Mouse (Mus musculus) C2C12 (cell line): ENCODE data around the gene Hist2h2bb. TPM values are rescaled to one million over a fixed set of nuclear protein-coding genes. Genes with fewer than 3 reads are reported as not detected.

Experiments
- H3K27me3 ChIP-seq: one replicate; pipeline ENCODE4 v1.6.1; 2011; ENCODE audit not compliant: control insufficient read depth, insufficient read depth, insufficient read length
- H3K36me3 ChIP-seq: one replicate; pipeline ENCODE4 v1.6.1; 2011; ENCODE audit not compliant: control insufficient read depth, insufficient read depth
- H3K4me3 ChIP-seq: one replicate; pipeline ENCODE4 v1.5.1; 2011; ENCODE audit warnings: mild to moderate bottlenecking, control low read depth; ENCODE audit not compliant: poor library complexity, insufficient read depth, severe bottlenecking
- H3K79me2 ChIP-seq: one replicate; pipeline ENCODE4 v1.6.1; 2011; ENCODE audit not compliant: control insufficient read depth, insufficient read depth
- H3K79me3 ChIP-seq: one replicate; pipeline ENCODE4 v1.6.1; 2011; ENCODE audit warnings: low read depth, control low read depth
- H3ac ChIP-seq: one replicate; pipeline ENCODE3; 2011; ENCODE audit warnings: low read depth; ENCODE audit not compliant: control insufficient read depth, insufficient read length
- CEBPB ChIP-seq: IDR thresholded peaks from one replicate; pipeline ENCODE4 v1.6.1; 2011; ENCODE audit warnings: low read depth, mild to moderate bottlenecking, control low read depth, moderate library complexity
- CTCF ChIP-seq: IDR thresholded peaks from one replicate; pipeline ENCODE4 v1.5.1; 2011; ENCODE audit not compliant: control insufficient read depth, insufficient read depth, insufficient read length
- FOSL1 ChIP-seq: IDR thresholded peaks from one replicate; pipeline ENCODE4 v1.8.0; 2011; ENCODE audit warnings: mild to moderate bottlenecking, low read length; ENCODE audit not compliant: poor library complexity, insufficient read depth, severe bottlenecking
- MAX ChIP-seq: IDR thresholded peaks from one replicate; pipeline ENCODE4 v1.6.1; 2011; ENCODE audit warnings: mild to moderate bottlenecking, control low read depth
- MYOD1 ChIP-seq: IDR thresholded peaks from one replicate; pipeline ENCODE4 v1.6.1; 2011; ENCODE audit warnings: low read depth; ENCODE audit not compliant: control insufficient read depth, insufficient read length
- MYOG ChIP-seq: IDR thresholded peaks from one replicate; pipeline ENCODE4 v1.6.1; 2011; ENCODE audit not compliant: control insufficient read depth, insufficient read length; ENCODE audit errors: extremely low read depth
- USF1 ChIP-seq: IDR thresholded peaks from one replicate; pipeline ENCODE4 v1.6.1; 2011; ENCODE audit warnings: low read depth, mild to moderate bottlenecking, control low read depth, moderate library complexity
- polyA plus RNA-seq: library from polyadenylated mRNA; unstranded; fragments of >200 nt; fragmentation: generic; extraction: Trizol; gene quantifications from one replicate; pipeline ENCODE4 v1.2.1, GENCODE M21; 2012; ENCODE audit warnings: missing spikeins

Gene Hist2h2bb
- polyA plus RNA-seq, 1 experiment = 3.3 TPM

DNA sequence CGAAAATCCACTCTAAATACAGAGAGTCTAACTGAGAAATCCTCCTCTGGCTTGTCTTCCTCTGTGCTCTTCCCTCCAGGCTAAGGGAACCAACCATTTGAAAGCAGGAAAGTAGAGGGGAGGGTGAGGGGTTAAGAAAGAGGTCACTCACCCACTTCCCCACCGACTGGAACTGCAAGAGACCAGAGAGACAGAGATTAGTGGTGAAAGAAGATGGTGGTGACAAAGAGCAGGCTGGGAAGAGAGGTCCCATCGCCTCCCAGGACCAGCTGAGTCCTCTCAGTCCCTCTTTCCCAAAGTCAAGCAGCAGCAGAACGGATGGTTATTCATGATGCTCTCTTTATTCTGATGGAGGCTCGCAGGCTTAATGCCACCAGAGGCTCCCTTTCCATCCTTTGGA lies 23.8 kb downstream of the Hist2h2bb start:
- TF ChIP-seq CTCF (no peak), CEBPB (no peak), FOSL1 (no peak), MYOG (no peak), MAX (no peak), MYOD1 (no peak), USF1 (no peak)
- Histone ChIP-seq H3K79me2 (no peaks in the 10 kb centered on the region), H3K27me3 (peaks cover 8% of the 10 kb centered on the region), H3K36me3 (no peaks in the 10 kb centered on the region), H3K79me3 (no peaks in the 10 kb centered on the region), H3ac (no peak overlapping the region), H3K4me3 (no peak overlapping the region)

DNA sequence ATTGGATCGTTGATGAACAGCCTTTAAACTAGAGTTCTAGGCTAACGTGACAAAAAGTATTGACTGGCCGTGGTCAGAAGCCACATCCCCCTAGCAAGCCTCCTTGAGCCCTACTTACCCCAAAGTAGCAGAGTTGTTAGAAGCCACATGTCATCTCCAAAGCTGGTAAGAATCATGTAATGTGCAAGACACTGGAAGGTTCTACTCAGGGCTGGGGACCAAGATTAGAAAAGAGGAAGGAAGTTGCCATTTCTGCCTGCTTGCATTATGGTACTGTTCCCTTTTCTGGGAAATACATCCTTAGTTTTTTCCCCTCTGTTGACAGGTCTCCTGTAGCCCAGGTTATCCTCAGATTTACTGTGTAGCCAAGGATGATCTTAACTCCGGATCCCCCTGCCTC lies 24.2 kb downstream of the Hist2h2bb start, which contains the start of gene Fcgr1:
Fcgr1 (minus strand) TSS at position 183 of the 400 bp plus-strand sequence.
- peaks cover 8% of the 10 kb centered on the region for H3K27me3 ChIP-seq
- H3K79me2 ChIP-seq = no peaks in the 10 kb centered on the region
- H3ac ChIP-seq = no peak within 1 kb of the TSS
- no peaks in the 10 kb centered on the region for H3K79me3 ChIP-seq
- H3K4me3 ChIP-seq = no peak within 1 kb of the TSS
- no peaks in the 10 kb centered on the region for H3K36me3 ChIP-seq
- TF ChIP-seq CTCF = no peak
- TF ChIP-seq USF1 = no peak
- TF ChIP-seq MYOD1 = no peak
- TF ChIP-seq MAX = no peak
- no peak for TF ChIP-seq FOSL1
- TF ChIP-seq CEBPB = no peak
- TF ChIP-seq MYOG = no peak

GRCm38 (mm10) chr3:96298360-96298759 lies 28.8 kb downstream of the Hist2h2bb start:
- Histone ChIP-seq H3K27me3 (peaks cover 6% of the 10 kb centered on the region), H3ac (no peak overlapping the region), H3K4me3 (no peak overlapping the region), H3K36me3 (no peaks in the 10 kb centered on the region), H3K79me3 (no peaks in the 10 kb centered on the region), H3K79me2 (no peaks in the 10 kb centered on the region)
- TF ChIP-seq MYOD1 (no peak), USF1 (no peak), MAX (no peak), FOSL1 (no peak)

DNA sequence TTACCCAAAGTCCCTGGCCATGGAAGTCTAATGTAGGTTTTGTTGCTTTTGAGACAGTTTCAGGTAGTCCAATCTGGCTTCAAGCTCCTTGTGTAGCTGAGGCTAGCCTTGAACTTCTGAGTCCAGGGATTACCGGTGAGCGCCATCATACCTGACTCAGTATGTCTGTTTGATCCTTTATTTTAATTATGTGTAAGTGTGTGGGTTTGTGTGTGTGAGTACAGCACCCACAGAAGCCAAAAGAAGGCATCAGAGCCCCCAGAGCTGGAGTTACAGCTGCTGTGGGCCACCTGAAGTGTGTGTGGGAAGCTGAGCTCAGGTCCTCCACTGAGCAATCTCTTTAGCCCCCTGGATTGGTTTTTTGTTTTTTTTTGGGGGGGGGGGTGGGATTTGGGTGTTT lies 30.0 kb downstream of the Hist2h2bb start:
- no peaks in the 10 kb centered on the region for H3K79me2 ChIP-seq
- H3K79me3 ChIP-seq = no peaks in the 10 kb centered on the region
- H3K36me3 ChIP-seq = no peaks in the 10 kb centered on the region
- no peak overlapping the region for H3ac ChIP-seq
- TF ChIP-seq FOSL1 (no peak), CTCF (no peak), CEBPB (no peak), MYOD1 (no peak), MYOG (no peak), USF1 (no peak)
- H3K4me3 ChIP-seq = no peak overlapping the region
- no peaks in the 10 kb centered on the region for H3K27me3 ChIP-seq

- Histone ChIP-seq H3K4me3 (no peak overlapping the region), H3K36me3 (no peaks in the 10 kb centered on the region), H3K27me3 (no peaks in the 10 kb centered on the region), H3K79me2 (no peaks in the 10 kb centered on the region), H3ac (no peak overlapping the region), H3K79me3 (no peaks in the 10 kb centered on the region)
- TF ChIP-seq MAX (no peak), FOSL1 (no peak), MYOD1 (no peak), MYOG (no peak), CTCF (no peak)
These were observed 31.4 kb downstream of the Hist2h2bb start for GRCm38 (mm10) chr3:96300706-96301529.
